Mouse (Mus musculus) c-Kit-positive CD71-negative TER-119-negative erythroid progenitor cells, embryonic 14.5 days (primary cell): ENCODE data around the gene Dixdc1.
A peak's percentile ranks its signal among the peaks of the same experiment; 100 is the strongest.

Source experiments
- DNase-seq: peaks from one replicate; pipeline ENCODE4 v3.0.0-alpha.2; 2013; ENCODE audit warnings: low read depth

Dixdc1 gene

DNA sequence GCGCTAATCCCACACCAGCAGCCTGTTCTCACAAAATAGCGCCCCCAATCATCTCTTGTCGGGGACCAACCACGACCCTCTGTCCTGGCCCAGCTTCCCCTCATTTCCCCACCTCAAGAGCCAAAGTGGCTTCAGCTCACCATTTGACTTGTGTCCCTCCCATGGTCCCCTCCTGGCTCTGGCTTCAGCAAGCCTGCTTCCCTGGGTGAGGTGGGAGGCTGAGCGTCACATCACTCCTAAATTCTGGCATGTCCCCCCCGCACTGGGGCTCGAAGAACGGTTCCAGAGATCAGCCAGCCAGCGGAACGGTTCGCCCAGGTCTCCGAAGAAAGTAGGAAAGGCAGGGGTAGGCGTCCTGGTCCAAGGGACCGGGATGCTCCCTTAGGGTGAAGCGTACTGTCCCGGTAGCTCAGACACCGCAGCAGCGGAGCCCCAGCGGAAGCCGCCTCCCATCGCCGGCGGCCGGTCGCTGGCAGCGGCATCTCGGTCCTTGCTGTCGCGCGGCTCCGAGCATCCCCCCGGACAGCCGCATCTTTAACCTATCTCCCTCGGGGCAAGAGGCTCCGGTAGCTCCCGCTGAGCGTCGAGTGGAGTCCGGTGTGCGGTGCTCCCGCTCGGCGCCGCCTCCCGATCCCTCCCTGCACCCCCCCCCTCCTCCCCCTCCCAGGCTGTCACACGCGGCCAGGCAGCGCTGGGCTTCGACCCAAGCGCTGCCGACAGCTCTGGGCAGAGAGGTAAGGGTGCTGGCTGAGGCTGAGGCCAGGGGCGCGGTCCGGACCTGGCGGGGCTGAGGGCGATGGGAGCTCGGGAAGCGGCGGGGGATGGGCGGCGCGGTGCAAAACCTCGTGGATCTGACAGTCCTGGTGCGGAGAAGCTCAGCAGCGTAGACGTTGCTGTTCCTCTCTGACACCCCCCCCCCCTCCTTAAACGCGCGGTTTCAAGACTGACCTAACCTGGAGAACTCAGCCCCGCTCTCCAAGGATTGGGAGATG lies 40.6 kb downstream of the Dixdc1 start:
- DNase-seq = no peak

GRCm38 (mm10) chr9:50697706-50698041 lies 41.6 kb downstream of the Dixdc1 start:
- DNase-seq = peak; percentile 35

- DNase-seq = no peak
These were observed 42.2 kb downstream of the Dixdc1 start for GRCm38 (mm10) chr9:50696851-50697705.

DNA sequence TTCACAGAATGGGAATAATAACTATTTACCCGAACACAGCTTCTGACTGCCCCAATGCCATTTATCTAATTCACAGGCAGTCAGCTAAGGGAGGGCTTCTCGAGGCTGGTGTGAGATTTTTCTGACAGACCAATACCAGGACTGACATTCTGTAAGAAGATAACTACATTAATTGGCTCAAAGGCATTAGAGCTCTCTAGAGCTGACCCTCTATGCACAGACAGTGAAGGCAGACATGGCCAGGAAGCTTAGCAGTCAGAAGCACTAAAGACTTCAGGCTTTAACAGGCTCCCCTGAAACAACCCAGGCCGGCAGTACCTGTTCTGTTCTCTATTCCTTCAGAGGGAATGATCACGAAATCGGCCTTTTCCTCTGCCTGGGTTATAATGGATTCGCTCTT lies 44.2 kb downstream of the Dixdc1 start:
- DNase-seq = no peak

DNA sequence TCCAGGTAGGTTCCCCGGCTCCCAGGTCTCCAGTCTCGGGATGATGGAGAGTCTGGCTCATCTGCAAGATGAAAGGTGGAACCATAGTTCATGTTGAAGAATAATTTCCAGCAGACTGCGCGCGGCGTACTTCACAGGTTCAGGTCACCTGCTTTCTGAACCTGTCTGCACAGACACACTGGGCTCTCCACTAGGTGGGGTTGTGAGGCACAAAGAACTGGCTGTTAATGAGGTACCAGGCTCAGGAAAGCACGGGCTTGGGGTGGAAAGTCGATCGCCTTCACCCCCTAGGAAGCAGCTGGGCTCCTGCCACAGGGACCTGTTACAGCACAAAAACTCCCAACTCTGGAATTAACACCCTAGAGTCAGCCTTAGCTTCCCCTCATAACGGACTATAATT lies 45.7 kb downstream of the Dixdc1 start:
- DNase-seq = no peak

GRCm38 (mm10) chr9:50692626-50693580 lies 46.4 kb downstream of the Dixdc1 start:
- no peak for DNase-seq

- no peak for DNase-seq
These were observed 52.3 kb downstream of the Dixdc1 start for GRCm38 (mm10) chr9:50686866-50687652.

DNA sequence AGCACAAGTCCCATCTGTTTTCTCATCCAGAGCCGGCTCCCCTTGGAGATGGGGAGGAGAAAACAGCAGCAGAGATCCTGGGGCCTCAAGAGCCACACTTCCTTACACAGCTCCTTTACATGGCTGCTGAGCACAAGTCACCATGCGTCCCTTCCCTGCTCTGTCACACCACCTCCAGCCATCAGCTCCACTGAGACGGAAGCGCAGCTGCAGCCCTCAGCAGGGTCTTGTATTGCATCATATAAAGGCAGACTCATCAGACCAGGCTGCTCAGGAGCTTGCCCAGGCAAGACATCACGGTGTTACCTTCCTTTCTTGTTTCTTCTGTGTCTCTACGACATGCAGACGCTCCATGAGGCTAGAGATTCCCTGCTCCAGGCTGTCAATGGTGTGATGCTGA lies 57.6 kb downstream of the Dixdc1 start:
- no peak for DNase-seq

DNA sequence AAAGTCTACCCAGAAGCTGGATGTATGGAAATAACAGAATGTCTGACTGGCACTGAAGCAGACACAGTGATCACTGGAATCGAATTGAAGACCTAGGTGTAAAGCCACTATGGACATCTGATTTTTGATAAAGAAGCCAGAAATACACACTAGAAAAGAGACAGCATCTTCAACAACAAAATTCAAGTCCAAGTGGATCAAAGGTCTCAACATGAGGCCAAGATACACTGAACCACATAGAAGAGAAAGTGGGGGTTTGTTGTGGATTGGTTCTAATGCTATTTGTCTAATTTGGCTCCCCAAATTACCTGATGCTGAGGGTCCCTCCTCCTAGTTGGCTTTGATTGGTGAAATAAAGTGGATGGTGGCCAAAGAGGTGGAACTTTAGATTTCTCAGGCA lies 59.9 kb downstream of the Dixdc1 start:
- no peak for DNase-seq

- no peak for DNase-seq
These were observed 64.5 kb downstream of the Dixdc1 start for GRCm38 (mm10) chr9:50674771-50675170.

DNA sequence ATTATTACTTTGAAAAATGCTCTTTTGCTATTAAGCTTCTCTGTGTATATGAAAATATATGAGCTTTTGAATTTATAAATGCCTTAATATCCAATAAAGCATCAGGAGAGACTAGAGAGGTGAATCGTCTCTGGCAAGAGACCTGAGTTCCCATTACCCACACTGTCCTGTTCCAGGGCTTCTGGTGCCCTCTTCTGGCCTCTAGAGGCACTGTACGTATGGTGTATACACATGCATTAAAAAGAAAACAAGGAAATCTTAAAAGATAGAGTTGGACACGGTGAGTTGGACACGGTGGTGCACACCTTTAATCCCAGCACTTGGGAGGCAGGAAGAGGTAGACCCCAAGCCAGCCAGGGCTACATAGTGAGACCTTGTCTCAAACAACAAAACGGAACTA lies 68.6 kb downstream of the Dixdc1 start:
- DNase-seq = peak; percentile 58

DNA sequence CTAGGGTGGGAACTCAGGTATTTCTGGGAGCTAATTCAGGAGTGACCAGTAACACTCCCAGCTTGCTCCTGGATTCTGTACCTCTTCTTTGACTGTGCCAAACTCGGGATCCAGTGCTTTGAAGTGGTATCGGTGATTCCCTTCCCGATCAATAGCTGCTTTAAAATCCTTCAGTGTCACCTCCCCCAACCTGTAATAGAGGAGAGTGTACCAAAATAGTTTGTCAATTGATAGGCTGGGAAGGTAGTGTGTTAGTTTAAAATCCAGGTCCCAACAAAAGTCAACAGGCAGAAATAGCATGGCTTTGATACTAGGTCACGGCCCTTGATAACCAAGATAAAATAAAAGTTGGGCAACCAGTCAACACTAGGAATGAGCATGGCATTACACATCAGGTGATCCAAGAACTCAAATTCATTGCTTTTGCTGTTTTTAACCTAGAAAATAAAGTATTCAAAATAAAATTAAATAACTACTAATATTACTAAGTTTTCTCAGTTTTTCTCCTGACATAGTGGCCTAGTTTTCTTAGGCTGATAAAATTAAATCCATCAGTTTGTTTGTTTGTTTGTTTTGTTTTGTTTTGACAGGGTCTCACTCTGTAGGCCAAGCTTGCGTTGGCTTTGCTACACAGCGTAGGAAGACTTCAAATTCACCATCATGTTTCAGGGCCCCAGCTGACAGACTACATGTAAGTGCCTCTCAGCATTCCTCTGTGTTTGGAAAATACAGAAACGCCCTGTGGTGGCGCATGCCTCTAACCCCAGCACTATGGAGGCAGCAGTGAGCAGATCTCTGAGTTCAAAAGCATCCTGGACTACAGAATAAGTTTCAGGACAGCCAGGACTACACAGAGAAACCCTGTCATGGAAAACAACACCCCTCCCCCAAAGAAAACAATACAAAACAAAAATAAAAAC lies 71.5 kb downstream of the Dixdc1 start:
- DNase-seq = no peak

DNA sequence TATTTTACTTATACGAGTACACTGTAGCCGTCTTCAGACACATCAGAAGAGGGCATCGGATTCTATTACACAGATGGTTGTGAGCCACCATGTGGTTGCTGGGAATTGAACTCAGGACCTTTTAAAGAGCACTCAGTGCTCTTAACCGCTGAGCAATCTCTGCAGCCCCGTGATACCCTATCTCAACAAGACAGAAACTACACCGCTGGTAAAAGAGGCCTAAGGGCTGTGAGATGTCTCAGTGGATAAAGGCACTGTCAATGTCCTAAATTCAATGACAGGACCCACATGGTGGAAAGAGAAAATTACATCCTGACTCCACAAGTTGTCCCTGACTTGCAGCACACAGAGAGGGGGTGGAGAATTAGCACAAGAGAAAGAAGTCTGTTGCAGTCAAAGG lies 72.9 kb downstream of the Dixdc1 start:
- no peak for DNase-seq

GRCm38 (mm10) chr9:50664826-50665225 lies 74.5 kb downstream of the Dixdc1 start:
- DNase-seq = no peak

DNA sequence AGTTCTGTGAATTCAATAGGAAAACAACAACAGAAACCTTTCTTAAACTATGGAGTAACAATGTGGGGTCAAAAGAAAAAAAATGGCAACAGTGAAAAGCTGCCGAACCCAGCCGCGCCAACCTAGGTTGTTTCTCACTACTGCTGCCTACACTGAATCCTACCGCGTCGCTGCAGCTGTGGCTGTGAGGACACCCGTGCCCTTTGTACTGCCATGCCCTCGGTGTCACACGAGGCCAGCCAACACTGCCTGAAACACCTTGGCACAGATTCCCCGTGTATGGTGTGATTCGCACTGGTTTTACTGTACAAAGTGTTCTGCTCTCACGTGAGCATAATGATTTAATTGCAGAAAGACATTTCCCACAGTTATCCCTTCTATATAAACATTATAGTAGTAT lies 78.9 kb downstream of the Dixdc1 start:
- DNase-seq = no peak

- peak; percentile 70 for DNase-seq
These were observed 79.7 kb downstream of the Dixdc1 start, which contains the start of gene Dlat for GRCm38 (mm10) chr9:50659392-50660217. TSS of gene Dlat (minus strand) at chr9:50659780.

GRCm38 (mm10) chr9:50658941-50659388 lies 80.4 kb downstream of the Dixdc1 start:
- DNase-seq = no peak

DNA sequence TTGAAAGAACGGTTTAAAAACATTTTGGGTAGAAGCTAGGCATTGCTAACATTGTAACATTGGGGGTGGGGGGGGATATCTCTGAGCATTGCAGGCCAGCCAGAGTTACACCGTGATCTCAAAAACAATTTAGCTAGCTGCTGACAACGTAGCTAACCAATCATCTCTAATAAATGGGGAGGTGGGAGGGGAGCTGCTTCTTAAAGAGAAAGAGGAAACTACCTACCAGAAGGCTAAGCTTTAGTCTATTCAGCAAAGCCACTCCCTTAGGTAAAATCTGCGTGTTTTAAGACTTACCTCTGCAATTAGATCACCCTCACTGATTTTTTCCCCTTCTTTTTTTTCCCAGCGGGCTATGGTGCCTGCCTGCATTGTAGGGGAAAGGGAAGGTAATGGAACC lies 80.9 kb downstream of the Dixdc1 start:
- no peak for DNase-seq

GRCm38 (mm10) chr9:50650503-50650902 lies 88.8 kb downstream of the Dixdc1 start:
- DNase-seq = no peak
